Mouse (Mus musculus): ENCODE results near the gene Zfp248.

Zfp248 gene

DNA sequence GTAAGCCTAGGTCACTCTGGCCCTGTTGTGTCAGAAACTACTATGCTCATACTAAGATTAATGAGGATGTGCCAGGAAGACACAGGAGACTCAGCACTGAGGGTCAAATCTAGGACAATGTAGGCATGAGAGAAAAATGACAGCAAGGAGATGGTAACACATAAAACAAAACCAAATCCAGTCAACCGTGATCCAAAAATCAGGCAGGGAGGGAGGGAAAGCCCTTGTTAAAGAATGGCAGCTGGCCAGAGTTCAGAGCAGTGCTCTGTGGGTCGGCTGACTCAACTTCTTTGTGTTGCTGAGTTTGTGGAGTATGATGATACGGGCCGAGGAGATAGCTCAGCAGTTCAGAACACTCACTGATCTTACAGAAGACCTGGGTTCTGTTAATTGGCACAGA lies 48.9 kb downstream of the Zfp248 start:
- DNase-seq (ENCODE audit: low read depth, low spot score), result no peak
- Histone ChIP-seq H3K27me3 (ENCODE audit: control insufficient read depth, insufficient read depth, low read length, poor library complexity, severe bottlenecking) (no peaks in the 10 kb centered on the region), H3K36me3 (ENCODE audit: control insufficient read depth, insufficient read depth, low read length, poor library complexity, severe bottlenecking) (peaks cover 17% of the 10 kb centered on the region)

- DNase-seq (ENCODE audit: low read depth, low spot score), result no peak
- H3K27me3 ChIP-seq (ENCODE audit: control insufficient read depth, insufficient read depth, low read length, poor library complexity, severe bottlenecking), result no peaks in the 10 kb centered on the region
- H3K36me3 ChIP-seq (ENCODE audit: control insufficient read depth, insufficient read depth, low read length, poor library complexity, severe bottlenecking), result peaks cover 22% of the 10 kb centered on the region
These were observed 64.6 kb downstream of the Zfp248 start for GRCm38 (mm10) chr6:118390746-118391145.

DNA sequence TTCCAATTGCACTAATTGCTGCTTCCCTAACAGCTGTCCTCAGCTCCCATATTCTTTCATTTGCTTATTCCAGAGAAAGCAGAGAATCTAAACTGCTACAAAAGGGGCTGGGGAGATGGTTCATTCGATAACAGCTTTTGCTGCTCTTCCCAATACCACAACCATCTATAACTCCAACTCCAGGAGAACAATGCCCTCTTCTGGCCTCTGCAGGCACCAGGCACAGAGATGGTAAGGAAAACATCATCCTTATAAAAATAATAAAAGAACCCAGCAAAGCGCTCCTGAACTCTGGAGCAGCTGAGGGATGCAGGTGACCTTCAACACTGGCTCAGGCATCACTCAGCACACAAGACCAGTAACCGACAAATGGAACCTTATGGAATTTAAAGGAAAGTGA lies 69.4 kb downstream of the Zfp248 start:
- DNase-seq (ENCODE audit: low read depth, low spot score), result no peak
- Histone ChIP-seq H3K36me3 (ENCODE audit: control insufficient read depth, insufficient read depth, low read length, poor library complexity, severe bottlenecking) (peaks cover 16% of the 10 kb centered on the region; the same call in 1 of the 2 replicates), H3K27me3 (ENCODE audit: control insufficient read depth, insufficient read depth, low read length, poor library complexity, severe bottlenecking) (no peaks in the 10 kb centered on the region)

- DNase-seq (ENCODE audit: low read depth, low spot score), result no peak
- Histone ChIP-seq H3K27me3 (ENCODE audit: control insufficient read depth, insufficient read depth, low read length, poor library complexity, severe bottlenecking) (no peaks in the 10 kb centered on the region), H3K36me3 (ENCODE audit: control insufficient read depth, insufficient read depth, low read length, poor library complexity, severe bottlenecking) (peaks cover 14% of the 10 kb centered on the region; the same call in 1 of the 2 replicates)
These were observed 74.1 kb downstream of the Zfp248 start for GRCm38 (mm10) chr6:118381234-118381633.

GRCm38 (mm10) chr6:118380630-118381029 lies 74.7 kb downstream of the Zfp248 start:
- peaks cover 14% of the 10 kb centered on the region; the same call in 1 of the 2 replicates for H3K36me3 ChIP-seq (ENCODE audit: control insufficient read depth, insufficient read depth, low read length, poor library complexity, severe bottlenecking)
- no peak for DNase-seq (ENCODE audit: low read depth, low spot score)
- no peaks in the 10 kb centered on the region for H3K27me3 ChIP-seq (ENCODE audit: control insufficient read depth, insufficient read depth, low read length, poor library complexity, severe bottlenecking)

DNA sequence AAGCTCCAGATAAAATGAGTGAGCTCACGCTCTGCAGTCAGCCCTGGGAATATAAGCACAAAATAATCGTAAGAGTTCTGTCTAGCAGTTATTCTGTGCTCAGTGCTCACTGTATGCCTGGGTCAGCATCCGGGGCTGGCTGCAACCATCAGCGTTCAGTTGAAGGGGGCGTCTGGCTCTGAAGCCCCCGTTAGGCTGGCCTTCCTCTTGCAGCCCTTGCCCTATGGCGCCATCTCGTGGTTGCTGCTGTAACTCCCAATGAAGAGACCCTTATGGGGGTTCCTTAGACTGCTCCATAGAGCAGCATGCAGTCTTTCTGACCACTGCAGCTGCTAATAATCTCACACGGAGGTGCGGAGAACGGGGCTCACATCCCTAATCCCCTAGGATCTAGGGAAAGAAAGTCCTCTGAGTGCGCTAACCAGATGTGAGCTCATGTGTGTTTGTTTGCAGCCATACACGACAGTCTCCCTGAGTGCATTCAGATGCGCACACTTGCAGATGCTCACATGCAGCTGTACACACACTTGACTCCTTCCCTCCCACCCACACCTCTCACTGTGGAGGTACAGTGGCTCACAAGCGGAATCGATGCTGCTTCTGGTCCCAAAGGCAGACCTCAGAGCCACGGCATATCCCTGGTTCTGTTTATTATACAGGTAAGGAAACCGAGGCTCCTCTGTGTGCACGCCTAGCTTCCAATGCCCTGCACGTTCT lies 75.7 kb downstream of the Zfp248 start:
- Histone ChIP-seq H3K36me3 (ENCODE audit: control insufficient read depth, insufficient read depth, low read length, poor library complexity, severe bottlenecking) (peaks cover 13% of the 10 kb centered on the region; the same call in 1 of the 2 replicates), H3K27me3 (ENCODE audit: control insufficient read depth, insufficient read depth, low read length, poor library complexity, severe bottlenecking) (no peaks in the 10 kb centered on the region)
- peak; percentile 67 for DNase-seq (ENCODE audit: low read depth, low spot score)

- 0 out of 2 replicates have a peak, but pooled peaks cover 2% of the 10 kb centered on the region for H3K36me3 ChIP-seq (ENCODE audit: control insufficient read depth, insufficient read depth, low read length, poor library complexity, severe bottlenecking)
- no peaks in the 10 kb centered on the region for H3K27me3 ChIP-seq (ENCODE audit: control insufficient read depth, insufficient read depth, low read length, poor library complexity, severe bottlenecking)
- no peak for DNase-seq (ENCODE audit: low read depth, low spot score)
These were observed 77.7 kb downstream of the Zfp248 start for GRCm38 (mm10) chr6:118377611-118378010.
